Mouse (Mus musculus): Measurements from ENCODE around the gene Stk24. TPM values are rescaled to one million over a fixed set of nuclear protein-coding genes. Genes with fewer than 3 reads are reported as not detected.
"Not testable (repeated sequence)": the region's sequence is repeated elsewhere in the genome, so short reads cannot be mapped to it uniquely, and the experiment has no call there.

Stk24 gene
- polyA plus RNA-seq, 1 experiment from 2014 or later: 39.2 TPM

DNA sequence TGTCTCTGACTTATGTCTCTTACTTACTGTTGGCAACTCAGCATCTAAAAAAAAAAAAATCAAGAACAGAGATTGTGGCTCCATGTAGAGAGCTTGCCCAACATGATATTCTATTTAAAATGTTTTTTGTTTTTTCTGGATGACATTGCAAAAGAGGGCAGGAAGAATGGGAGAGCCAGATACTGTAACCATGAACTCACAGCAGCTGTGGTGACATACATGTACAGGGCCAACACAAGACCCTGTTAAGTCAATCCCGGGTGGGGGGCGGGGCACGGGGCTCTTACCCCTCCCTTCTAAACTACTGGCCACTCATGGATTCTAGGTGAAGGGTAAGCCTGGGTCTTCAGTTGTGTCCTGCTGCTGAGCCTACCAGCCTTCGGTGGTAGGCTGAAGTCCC, 42.2 kb upstream of the Stk24 start:
- ATAC-seq: no peak

DNA sequence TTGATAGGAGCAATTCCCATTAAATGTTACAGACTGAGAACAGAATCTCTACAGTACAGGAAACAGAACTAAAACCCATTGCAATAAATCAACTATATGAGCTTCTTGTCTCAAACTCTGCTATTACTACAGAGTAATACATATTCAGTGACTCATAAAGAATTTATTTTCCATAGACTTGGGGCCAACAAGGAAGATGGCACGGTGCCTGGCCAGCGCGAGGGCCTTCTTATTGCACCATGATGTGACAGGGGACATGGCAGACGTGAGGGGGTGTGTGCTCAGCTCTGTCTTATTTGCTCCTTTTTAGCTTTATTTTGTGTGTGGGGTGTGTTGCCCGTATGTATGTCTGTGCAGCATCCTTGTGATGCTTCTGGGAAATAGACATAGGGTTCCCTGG, 37.8 kb upstream of the Stk24 start:
- WGBS: 65% methylated on average over 5 of the region's 5 CpGs
- no peak overlapping the region for H3K4me3 ChIP-seq (ENCODE audit: low read depth, low read length)
- no peaks in the 10 kb centered on the region for H3K27me3 ChIP-seq (replicated peaks; ENCODE audit: control insufficient read depth, insufficient read depth, low read length)
- no peak overlapping the region for H3K4me2 ChIP-seq (replicated peaks; ENCODE audit: low read depth)
- no peaks in the 10 kb centered on the region for H3K36me3 ChIP-seq (ENCODE audit: control insufficient read depth, insufficient read depth)
- no peaks in the 10 kb centered on the region for H3K9me3 ChIP-seq (ENCODE audit: control insufficient read depth)
- H3K4me1 ChIP-seq (replicated peaks; ENCODE audit: control insufficient read depth, insufficient read depth, low read length): peaks cover 5% of the 10 kb centered on the region; the same call in 1 of the 2 replicates
- H3K9ac ChIP-seq (ENCODE audit: low read depth, low read length): no peak overlapping the region
- ATAC-seq: peak; percentile 28; the same call in 1 of the 2 replicates
- no peak for TF ChIP-seq CTCF (IDR thresholded peaks at IDR 0.05; ENCODE audit: low read depth)
- H3K27ac ChIP-seq (ENCODE audit: low read depth, low read length): no peak overlapping the region

More for the DNA sequence above, 42.2 kb upstream of the Stk24 start:
- 84% methylated on average over 4 of the region's 4 CpGs for WGBS
- Histone ChIP-seq H3K4me2 (replicated peaks; ENCODE audit: low read depth) (no peak overlapping the region), H3K36me3 (ENCODE audit: control insufficient read depth, insufficient read depth) (no peaks in the 10 kb centered on the region), H3K9ac (ENCODE audit: low read depth, low read length) (no peak overlapping the region), H3K4me3 (ENCODE audit: low read depth, low read length) (no peak overlapping the region), H3K27me3 (replicated peaks; ENCODE audit: control insufficient read depth, insufficient read depth, low read length) (no peaks in the 10 kb centered on the region), H3K27ac (ENCODE audit: low read depth, low read length) (no peak overlapping the region), H3K4me1 (replicated peaks; ENCODE audit: control insufficient read depth, insufficient read depth, low read length) (peaks cover 8% of the 10 kb centered on the region; the same call in 1 of the 2 replicates), H3K9me3 (ENCODE audit: control insufficient read depth) (no peaks in the 10 kb centered on the region)
- TF ChIP-seq CTCF (IDR thresholded peaks at IDR 0.05; ENCODE audit: low read depth): no peak

DNA sequence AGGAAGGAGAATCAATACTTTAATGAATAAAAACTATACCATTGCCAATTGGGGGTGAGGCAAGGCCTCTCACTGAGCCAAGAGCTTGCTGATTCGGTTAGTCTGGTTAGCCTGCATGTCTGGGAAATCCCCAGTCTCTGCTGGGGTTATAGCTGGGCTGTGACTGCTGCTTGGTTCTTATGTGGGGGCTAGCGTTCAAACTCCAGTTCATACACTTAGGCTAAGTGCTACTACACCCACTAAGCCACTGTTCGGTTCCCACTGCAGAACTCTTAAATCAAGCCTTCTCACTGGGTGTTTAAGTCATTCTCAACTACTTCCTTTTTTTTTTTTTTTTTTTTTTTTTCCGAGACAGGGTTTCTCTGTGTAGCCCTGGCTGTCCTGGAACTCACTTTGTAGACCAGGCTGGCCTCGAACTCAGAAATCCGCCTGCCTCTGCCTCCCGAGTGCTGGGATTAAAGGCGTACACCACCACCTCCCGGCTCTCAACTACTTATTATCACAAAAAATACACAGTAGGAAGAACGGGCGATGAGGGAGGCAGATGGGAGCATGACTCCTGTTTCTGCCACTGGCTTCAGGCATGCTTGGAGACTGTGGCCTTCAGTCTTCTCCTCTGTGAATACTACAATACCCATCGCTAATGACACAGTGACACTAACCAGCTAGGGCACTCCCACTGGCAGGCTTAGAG, 37.0 kb upstream of the Stk24 start:
- no peak for ATAC-seq
- H3K9ac ChIP-seq (ENCODE audit: low read depth, low read length): no peak overlapping the region
- no peaks in the 10 kb centered on the region for H3K27me3 ChIP-seq (replicated peaks; ENCODE audit: control insufficient read depth, insufficient read depth, low read length)

DNA sequence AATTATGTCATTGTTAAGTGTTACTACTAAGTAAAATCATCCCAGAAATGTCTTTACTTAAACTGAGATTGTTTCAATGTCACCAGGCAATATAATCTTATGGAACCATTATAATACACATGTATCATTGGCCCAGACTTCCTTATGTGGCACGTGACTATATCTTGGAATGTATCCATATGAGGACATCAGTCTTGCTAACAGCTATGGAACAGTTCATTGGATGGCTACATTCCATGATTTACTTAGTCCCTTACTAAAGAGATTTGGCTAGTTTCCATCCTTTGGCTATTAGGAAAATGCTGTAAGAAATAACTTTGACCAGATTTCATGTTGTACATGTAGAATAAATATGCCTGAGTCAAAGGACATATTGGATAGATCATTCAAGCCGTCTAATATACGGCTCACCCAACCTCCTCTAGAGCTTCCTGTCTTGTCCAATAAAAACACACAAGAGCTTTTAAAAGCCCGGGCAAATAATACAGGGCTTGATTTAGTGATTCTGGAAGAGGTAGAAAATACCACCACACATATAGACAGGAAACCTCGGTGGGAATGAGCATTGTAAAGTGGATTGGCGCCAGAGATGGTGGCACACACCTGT, 34.9 kb upstream of the Stk24 start:
- no peak overlapping the region for H3K27ac ChIP-seq (ENCODE audit: low read depth, low read length)
- H3K27me3 ChIP-seq (replicated peaks; ENCODE audit: control insufficient read depth, insufficient read depth, low read length): no peaks in the 10 kb centered on the region
- H3K4me3 ChIP-seq (ENCODE audit: low read depth, low read length): no peak overlapping the region
- no peak for TF ChIP-seq CTCF (IDR thresholded peaks at IDR 0.05; ENCODE audit: low read depth)
- H3K9ac ChIP-seq (ENCODE audit: low read depth, low read length): no peak overlapping the region
- no peaks in the 10 kb centered on the region for H3K36me3 ChIP-seq (ENCODE audit: control insufficient read depth, insufficient read depth)
- no peak for ATAC-seq
- no peaks in the 10 kb centered on the region; the same call in 1 of the 2 replicates for H3K4me1 ChIP-seq (replicated peaks; ENCODE audit: control insufficient read depth, insufficient read depth, low read length)
- H3K9me3 ChIP-seq (ENCODE audit: control insufficient read depth): no peaks in the 10 kb centered on the region
- 69% methylated on average over 6 of the region's 6 CpGs for WGBS
- H3K4me2 ChIP-seq (replicated peaks; ENCODE audit: low read depth): no peak overlapping the region

More for the DNA sequence above, 37.0 kb upstream of the Stk24 start:
- H3K4me2 ChIP-seq (replicated peaks; ENCODE audit: low read depth): no peak overlapping the region
- no peak overlapping the region for H3K4me3 ChIP-seq (ENCODE audit: low read depth, low read length)
- no peaks in the 10 kb centered on the region for H3K36me3 ChIP-seq (ENCODE audit: control insufficient read depth, insufficient read depth)
- no peaks in the 10 kb centered on the region; the same call in 1 of the 2 replicates for H3K4me1 ChIP-seq (replicated peaks; ENCODE audit: control insufficient read depth, insufficient read depth, low read length)
- TF ChIP-seq CTCF (IDR thresholded peaks at IDR 0.05; ENCODE audit: low read depth): no peak
- no peak overlapping the region for H3K27ac ChIP-seq (ENCODE audit: low read depth, low read length)
- WGBS: 80% methylated on average over 11 of the region's 12 CpGs
- H3K9me3 ChIP-seq (ENCODE audit: control insufficient read depth): no peaks in the 10 kb centered on the region

DNA sequence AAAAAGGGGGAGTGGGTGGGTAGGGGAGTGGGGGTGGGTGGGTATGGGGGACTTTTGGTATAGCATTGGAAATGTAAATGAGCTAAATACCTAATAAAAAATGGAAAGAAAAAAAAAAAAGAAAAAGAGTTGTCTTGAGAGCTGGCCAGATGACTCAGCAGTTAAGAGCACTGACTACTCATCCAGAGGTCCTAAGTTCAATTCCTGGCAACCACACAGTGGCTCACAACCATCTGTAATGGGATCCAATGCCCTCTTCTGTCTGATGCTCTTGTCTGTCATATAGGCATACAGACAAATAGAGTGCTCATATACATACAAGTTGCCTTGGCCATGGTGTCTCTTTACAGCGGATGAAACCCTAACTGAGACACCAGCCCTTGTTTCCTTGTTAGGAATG, 33.9 kb upstream of the Stk24 start:
- not testable (repeated sequence) for ATAC-seq; H3K9me3 ChIP-seq (ENCODE audit: control insufficient read depth); H3K27me3 ChIP-seq (replicated peaks; ENCODE audit: control insufficient read depth, insufficient read depth, low read length); H3K36me3 ChIP-seq (ENCODE audit: control insufficient read depth, insufficient read depth); H3K4me2 ChIP-seq (replicated peaks; ENCODE audit: low read depth); H3K4me3 ChIP-seq (ENCODE audit: low read depth, low read length); H3K4me1 ChIP-seq (replicated peaks; ENCODE audit: control insufficient read depth, insufficient read depth, low read length); H3K9ac ChIP-seq (ENCODE audit: low read depth, low read length); H3K27ac ChIP-seq (ENCODE audit: low read depth, low read length)
- 97% methylated on average over 1 of the region's 1 CpGs for WGBS

DNA sequence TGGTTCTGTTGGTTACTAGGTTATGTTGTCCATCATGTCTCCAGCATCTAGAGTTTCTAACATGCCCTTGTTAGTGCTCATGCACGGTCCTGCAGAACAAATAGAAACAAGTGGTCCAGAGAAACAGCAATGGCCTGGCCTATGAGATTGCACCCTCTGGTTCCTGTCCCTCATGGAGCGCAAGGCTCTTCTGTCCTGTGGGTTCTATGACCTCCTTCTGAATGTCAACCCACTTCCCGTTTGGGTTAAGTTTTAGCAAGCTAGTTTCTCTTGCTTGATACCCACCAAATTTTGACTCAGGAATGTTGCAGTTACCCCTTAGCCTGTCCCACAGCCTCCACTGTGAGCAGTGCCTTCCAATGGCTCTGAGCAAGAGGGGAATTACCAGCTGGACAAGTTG, 29.1 kb upstream of the Stk24 start:
- ATAC-seq: no peak
- Histone ChIP-seq H3K4me3 (ENCODE audit: low read depth, low read length) (no peak overlapping the region), H3K27ac (ENCODE audit: low read depth, low read length) (no peak overlapping the region), H3K27me3 (replicated peaks; ENCODE audit: control insufficient read depth, insufficient read depth, low read length) (no peaks in the 10 kb centered on the region), H3K9ac (ENCODE audit: low read depth, low read length) (no peak overlapping the region), H3K36me3 (ENCODE audit: control insufficient read depth, insufficient read depth) (no peaks in the 10 kb centered on the region), H3K9me3 (ENCODE audit: control insufficient read depth) (no peaks in the 10 kb centered on the region), H3K4me1 (replicated peaks; ENCODE audit: control insufficient read depth, insufficient read depth, low read length) (no peaks in the 10 kb centered on the region), H3K4me2 (replicated peaks; ENCODE audit: low read depth) (no peak overlapping the region)
- TF ChIP-seq CTCF (IDR thresholded peaks at IDR 0.05; ENCODE audit: low read depth): no peak
- 86% methylated on average over 3 of the region's 3 CpGs for WGBS

All from intestine, postnatal 0 days (tissue).